Mouse (Mus musculus) bone marrow macrophage, adult 2 months (primary cell): ENCODE data around the gene Ezh1.

Experiments used
- CTCF ChIP-seq: IDR thresholded peaks from 2 replicates; pipeline ENCODE4 v1.5.1; 2012; ENCODE audit warnings: low read depth, mild to moderate bottlenecking, low read length, moderate library complexity
- POLR2A ChIP-seq: IDR thresholded peaks from 2 replicates; pipeline ENCODE4 v1.6.1; 2012; ENCODE audit warnings: mild to moderate bottlenecking, low read depth, low read length, borderline replicate concordance

DNA sequence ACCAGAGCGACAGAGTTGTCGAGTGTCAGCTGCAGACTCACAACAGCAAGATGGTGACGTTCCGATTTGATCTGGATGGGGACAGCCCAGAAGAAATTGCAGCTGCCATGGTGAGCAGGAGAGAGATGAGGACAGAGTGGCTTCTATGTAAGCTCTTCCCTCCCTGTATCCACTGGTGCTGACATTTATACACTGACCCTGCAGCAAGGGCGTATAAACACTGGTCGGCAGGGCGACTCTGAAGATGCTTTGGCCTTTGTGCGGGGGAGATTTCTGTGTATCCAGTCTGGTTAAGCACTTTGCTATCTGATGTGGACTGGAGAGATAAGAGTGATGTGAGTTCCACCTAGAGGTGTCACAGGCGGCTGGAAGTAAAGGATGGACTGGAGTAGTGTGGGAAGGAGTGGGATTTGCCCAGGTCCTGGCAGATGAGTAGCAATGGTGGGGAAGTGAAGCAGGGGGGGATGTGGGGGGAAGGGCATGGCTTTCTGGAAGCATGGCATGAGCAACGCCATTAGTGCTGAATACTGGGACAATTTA is 43.4 kb upstream of the Ezh1 start:
- TF ChIP-seq CTCF (no peak), POLR2A (no peak)
